Mouse (Mus musculus): ENCODE results near the gene Plppr3. TPM values are rescaled to one million over a fixed set of nuclear protein-coding genes. Genes with fewer than 3 reads are reported as not detected.

Plppr3 gene
- total RNA-seq, 1 experiment from 2014 or later, result 0.95 TPM

GRCm38 (mm10) chr10:79834769-79835398, 39.5 kb downstream of the Plppr3 start:
- ATAC-seq (replicated peaks; ENCODE audit: insufficient number of reproducible peaks, low FRiP score, low TSS enrichment, poor library complexity, severe bottlenecking), result peak; percentile 72

DNA sequence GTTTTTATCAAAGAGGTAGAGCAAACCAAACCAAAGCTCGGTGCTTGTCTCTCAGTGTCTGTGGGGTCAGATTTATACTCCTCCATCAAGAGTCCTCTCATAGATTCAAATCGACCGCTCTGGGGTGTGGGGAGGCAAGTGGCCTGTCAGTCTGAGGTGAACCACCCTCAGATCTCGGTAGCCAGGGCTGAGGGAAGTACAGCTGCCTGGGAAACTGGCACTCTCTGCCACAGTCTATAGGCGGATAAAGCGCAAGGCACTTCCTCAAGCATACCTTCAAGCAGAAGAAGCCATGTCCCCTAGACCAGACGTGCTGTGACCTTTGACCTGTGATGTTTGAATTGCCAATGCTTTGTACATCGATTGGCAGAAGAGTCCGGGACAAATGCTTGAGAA, 41.6 kb downstream of the Plppr3 start:
- no peak for ATAC-seq (replicated peaks; ENCODE audit: insufficient number of reproducible peaks, low FRiP score, low TSS enrichment, poor library complexity, severe bottlenecking)

DNA sequence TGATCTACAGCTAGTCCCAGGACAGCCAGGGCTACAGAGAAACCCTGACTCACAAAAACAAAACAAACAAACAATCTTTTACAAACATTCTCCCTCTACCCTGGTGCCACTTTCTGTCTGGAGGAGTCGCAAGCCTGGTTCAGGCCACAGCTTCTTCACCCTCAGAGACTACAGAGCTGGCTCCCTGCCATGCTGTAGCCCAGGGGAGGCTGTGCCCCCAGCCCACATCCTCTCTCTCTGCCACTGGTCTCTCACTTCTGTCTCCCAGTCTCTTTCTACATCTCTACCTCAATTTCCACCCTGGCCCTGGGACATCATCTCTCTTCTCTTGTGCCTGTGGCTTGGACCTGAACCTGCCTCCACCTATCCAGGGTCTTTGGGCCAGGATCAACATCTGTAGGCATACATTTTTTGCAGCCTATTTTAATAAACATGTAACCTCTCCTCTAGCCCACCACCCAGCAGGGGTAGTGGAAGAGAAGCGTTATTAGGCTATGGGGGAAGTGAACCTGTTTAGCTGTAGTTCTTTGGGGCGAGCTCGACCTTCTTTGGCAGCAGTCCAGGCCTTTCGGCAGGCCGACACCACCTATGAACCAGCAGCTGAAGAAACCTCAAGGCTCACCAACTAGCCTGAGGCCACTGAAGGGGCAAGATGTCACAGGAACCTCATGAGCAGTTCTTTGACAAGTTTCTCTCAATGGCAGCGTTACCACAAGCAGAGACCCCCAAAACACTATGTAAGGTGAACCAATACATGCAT, 42.2 kb downstream of the Plppr3 start:
- ATAC-seq (replicated peaks; ENCODE audit: insufficient number of reproducible peaks, low FRiP score, low TSS enrichment, poor library complexity, severe bottlenecking), result no peak

- no peak for ATAC-seq (replicated peaks; ENCODE audit: insufficient number of reproducible peaks, low FRiP score, low TSS enrichment, poor library complexity, severe bottlenecking)
Measured at GRCm38 (mm10) chr10:79831583-79831982, 42.9 kb downstream of the Plppr3 start.

GRCm38 (mm10) chr10:79824413-79824812, 50.0 kb downstream of the Plppr3 start:
- no peak for ATAC-seq (replicated peaks; ENCODE audit: insufficient number of reproducible peaks, low FRiP score, low TSS enrichment, poor library complexity, severe bottlenecking)

GRCm38 (mm10) chr10:79823011-79823410, 51.4 kb downstream of the Plppr3 start:
- no peak for ATAC-seq (replicated peaks; ENCODE audit: insufficient number of reproducible peaks, low FRiP score, low TSS enrichment, poor library complexity, severe bottlenecking)

DNA sequence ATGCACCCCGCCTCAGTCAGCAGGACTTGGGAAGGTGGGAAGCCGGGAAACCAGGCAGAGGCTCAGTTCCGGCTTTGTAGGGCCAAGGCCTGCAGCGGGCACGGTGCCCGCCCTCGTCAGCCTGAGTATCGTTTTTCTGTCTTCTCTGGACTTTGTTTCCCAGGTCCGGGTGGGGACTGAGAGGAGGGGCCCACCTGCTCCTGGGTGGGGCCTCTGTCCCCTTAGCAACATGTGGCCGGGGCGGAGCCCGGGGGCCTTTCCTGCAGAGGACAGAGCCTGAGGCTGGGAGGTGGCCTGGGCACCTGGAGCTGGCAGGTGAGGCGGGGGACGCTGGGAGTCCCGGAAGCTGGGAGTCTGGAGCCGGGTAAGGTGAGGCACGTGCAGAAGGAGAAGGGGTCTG, 52.1 kb downstream of the Plppr3 start:
- no peak for ATAC-seq (replicated peaks; ENCODE audit: insufficient number of reproducible peaks, low FRiP score, low TSS enrichment, poor library complexity, severe bottlenecking)

GRCm38 (mm10) chr10:79821731-79822130, 52.7 kb downstream of the Plppr3 start:
- no peak for ATAC-seq (replicated peaks; ENCODE audit: insufficient number of reproducible peaks, low FRiP score, low TSS enrichment, poor library complexity, severe bottlenecking)

- no peak for ATAC-seq (replicated peaks; ENCODE audit: insufficient number of reproducible peaks, low FRiP score, low TSS enrichment, poor library complexity, severe bottlenecking)
Measured at GRCm38 (mm10) chr10:79820782-79821181, 53.7 kb downstream of the Plppr3 start, which contains the start of gene Misp. TSS of gene Misp (plus strand) at chr10:79820989.

DNA sequence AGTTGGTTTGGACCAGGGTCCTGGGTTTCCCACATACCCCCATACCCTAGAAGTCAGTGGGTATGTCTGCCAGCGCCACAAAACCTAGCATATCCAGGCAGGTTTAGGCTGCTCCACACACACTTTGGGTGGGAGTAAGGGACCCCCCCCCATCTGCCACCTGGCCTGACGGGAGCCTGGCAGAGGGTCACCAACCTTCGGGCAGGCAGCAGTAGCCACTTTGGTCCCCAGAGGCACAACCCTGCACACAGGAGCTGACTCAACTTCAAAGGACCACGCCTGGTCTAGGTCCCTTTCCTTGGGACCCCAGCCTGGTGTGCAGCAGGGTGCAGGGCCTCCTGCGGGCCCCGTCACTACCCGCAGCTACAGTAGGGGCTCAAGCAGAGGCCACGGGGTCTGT, 54.2 kb downstream of the Plppr3 start:
- ATAC-seq (replicated peaks; ENCODE audit: insufficient number of reproducible peaks, low FRiP score, low TSS enrichment, poor library complexity, severe bottlenecking), result no peak

GRCm38 (mm10) chr10:79819606-79820005, 54.8 kb downstream of the Plppr3 start:
- ATAC-seq (replicated peaks; ENCODE audit: insufficient number of reproducible peaks, low FRiP score, low TSS enrichment, poor library complexity, severe bottlenecking), result no peak

DNA sequence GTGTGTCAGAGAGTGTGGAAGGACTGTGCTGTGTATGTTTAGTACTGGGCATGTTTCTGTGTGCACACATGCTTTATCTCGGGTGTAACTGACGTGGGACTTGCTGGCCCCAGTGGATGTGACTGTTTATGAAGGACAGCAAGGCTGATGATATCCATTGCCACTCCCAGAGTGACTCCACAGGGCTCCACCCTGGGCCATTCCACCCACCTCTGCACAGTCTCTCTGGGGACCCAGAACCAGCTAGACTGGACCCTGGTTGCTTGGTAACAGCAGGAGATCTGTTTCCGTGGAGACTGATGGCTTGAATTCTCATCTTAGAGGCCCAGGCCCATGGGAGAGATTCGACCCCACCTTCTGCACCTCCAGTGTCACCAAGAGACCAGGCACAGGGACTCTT, 56.2 kb downstream of the Plppr3 start:
- no peak for ATAC-seq (replicated peaks; ENCODE audit: insufficient number of reproducible peaks, low FRiP score, low TSS enrichment, poor library complexity, severe bottlenecking)

GRCm38 (mm10) chr10:79817111-79817510, 57.3 kb downstream of the Plppr3 start:
- no peak for ATAC-seq (replicated peaks; ENCODE audit: insufficient number of reproducible peaks, low FRiP score, low TSS enrichment, poor library complexity, severe bottlenecking)

DNA sequence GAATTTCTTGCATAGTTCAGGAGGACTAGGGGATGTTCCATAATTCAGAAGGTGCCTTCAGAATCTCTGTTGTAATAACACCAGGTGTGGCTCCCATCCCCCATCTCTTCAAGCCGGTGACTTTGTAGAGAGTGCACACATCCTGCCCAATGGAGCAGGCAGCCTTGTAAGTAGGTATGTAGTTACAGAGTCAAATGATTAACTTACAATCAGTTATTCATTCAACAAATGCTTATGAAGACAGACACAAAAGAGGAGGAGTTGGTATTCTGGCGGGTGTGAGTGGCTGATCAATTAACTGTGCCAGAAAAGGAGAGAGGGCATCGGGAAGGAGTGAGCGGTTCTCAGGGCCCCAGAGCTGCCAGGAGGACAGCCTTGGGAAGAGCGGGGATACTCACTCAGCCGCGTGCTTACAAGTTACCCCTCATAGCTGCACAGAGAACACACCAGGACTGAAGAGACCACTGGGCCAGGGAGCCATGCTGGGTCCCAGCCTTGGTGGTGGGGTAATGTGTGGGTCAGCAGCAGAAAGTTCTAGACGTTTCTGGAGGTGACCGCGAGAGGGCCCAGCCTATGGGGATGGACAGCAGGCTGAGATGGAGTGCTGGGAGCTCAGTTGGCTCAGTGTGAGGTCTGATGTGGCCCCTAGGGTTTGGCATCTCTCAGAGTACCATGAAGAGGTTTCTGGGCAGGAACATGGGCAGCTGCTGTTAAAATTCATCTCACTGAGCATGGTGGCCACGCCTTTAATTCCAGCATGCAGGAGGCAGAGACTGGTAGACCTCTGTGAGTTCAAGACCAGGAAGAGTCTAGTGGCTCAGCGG, 58.6 kb downstream of the Plppr3 start:
- no peak for ATAC-seq (replicated peaks; ENCODE audit: insufficient number of reproducible peaks, low FRiP score, low TSS enrichment, poor library complexity, severe bottlenecking)

GRCm38 (mm10) chr10:79814271-79814842, 60.1 kb downstream of the Plppr3 start:
- no peak for ATAC-seq (replicated peaks; ENCODE audit: insufficient number of reproducible peaks, low FRiP score, low TSS enrichment, poor library complexity, severe bottlenecking)

DNA sequence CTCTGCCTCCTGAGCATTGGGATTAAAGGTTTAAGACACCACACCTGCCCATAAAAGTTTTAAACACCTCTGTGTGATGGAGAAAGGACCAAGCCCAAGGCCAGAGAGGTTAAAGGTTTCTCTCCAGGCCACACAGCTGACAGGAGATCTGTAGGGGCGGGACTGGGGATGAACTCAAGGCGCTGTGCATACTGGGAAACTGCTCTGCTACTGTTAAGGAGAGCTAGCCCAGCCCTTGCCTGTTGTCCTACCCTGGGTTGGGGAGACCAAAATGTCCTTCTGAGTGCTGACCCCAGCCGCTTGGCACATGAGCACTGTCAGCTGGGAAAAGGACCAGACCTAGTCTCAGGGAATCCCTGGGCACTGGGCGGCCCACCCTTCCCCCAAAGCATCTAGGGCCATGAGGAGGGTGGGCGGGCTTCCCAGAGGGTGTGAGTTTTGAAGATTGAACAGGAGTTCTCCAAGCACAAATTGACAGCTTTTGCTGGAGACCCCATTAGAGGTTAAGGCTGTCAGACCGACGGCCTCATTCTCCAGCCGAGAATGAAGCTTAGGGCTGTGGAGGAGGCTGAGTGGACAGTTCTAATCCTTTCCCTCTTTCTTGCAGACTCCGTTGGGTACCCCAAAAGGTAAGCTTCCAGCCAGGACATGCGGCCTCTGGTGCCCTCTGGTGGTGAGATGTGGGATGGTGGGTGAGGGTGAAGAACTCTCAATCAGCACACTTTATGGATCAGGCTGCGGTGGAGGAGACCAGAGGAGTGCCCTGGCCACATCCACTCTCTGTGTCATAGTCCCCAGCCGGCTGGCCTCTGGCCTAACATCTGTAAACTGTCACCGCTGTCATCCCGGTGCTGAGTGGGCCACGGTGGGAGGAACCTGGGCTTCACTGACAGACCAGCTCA, 62.4 kb downstream of the Plppr3 start:
- ATAC-seq (replicated peaks; ENCODE audit: insufficient number of reproducible peaks, low FRiP score, low TSS enrichment, poor library complexity, severe bottlenecking), result peak; percentile 83

Measured in monocyte, adult 5-6 weeks (primary cell).